Mouse (Mus musculus) lung, postnatal 25 days (tissue): ENCODE results near the gene Ank3.

ENCODE experiments used
- DNase-seq: peaks from one replicate; pipeline ENCODE4 v3.0.0; 2022; ENCODE audit warnings: low spot score

The Ank3 gene

GRCm38 (mm10) chr10:69670496-69670895 lies 271.9 kb downstream of the Ank3 start:
- DNase-seq = no peak

DNA sequence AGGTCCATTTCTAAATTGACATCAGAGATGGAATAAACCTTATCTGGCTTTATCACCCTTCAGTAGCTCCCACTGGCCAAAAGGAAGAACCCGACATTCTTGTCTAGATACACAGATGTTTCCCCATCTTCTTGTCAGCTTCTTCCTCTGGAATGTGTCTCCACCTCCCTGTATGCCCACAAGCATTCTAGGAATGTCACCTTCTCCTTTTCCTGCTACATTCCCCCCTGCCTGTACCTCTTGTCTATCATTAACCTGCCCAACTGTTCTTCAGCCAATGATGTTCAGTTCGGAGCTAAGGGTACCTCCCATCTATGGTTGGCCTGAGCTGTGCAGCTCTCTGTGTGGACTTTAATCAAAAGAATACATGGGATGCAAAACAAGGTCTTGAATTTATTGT lies 272.4 kb downstream of the Ank3 start:
- DNase-seq = no peak

- no peak for DNase-seq
Measured at GRCm38 (mm10) chr10:69671505-69671904, 272.9 kb downstream of the Ank3 start.

GRCm38 (mm10) chr10:69672545-69672944 lies 274.0 kb downstream of the Ank3 start:
- DNase-seq = no peak

DNA sequence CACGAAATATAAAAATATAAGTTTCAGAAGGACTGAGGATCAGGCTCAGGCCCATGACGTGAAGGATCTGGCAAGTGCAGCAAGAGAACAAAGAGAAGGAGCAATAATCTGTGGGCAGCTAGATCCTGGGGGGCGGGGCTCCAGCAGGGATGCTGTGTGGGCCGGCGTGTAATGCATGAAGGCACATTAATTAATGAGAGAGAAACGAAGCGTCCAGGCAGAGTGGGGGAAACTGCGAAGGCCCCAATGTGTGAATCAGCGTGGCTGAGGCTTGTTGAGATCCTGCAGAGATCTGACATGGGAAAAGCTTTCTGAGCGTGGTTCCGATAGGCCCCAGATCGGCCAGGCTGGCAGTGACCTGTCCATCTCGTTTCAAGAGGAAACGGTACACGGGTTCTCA lies 279.7 kb downstream of the Ank3 start:
- DNase-seq = no peak

- no peak for DNase-seq
Measured at GRCm38 (mm10) chr10:69686336-69686735, 287.8 kb downstream of the Ank3 start.

- no peak for DNase-seq
Measured at GRCm38 (mm10) chr10:69689096-69689495, 290.5 kb downstream of the Ank3 start.

DNA sequence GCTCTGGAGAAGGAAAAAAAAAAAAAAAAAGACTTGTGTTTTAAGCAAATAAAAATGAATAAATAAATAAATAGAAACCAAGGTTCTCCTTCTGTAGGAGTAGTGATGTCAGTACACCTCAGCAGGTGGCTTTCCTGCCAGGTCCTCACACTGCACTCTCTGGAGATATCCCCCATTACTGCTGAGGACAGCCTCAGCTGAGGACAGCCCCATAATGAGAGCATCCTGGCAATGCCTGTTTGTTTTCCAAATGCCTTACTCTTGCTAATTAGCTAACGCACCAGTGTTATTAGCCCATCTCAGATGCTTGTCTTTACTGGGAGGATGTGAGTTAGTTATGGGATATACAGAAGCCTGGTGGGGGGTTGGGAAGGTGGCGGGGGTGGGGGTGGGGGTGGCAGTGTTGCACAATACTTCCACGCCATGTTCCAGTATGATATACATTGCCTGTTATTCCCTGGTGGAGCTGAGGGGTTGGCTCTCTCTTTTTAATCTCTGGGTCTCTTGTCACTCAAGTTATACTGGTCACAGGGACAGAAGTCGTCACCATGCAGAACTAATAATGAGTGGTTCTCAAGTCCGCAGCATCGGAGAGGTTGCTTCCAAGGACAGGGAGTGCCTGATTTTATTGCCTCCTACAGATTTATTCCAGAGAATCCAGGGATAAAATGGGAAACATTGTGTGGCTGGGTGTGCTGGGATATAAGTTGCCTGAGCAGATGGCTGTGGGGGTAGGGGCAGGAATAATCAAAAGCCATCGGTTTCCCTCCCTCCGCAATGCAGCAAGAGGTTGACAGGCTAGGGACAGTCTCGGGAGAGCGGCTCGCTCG lies 291.8 kb downstream of the Ank3 start:
- no peak for DNase-seq

DNA sequence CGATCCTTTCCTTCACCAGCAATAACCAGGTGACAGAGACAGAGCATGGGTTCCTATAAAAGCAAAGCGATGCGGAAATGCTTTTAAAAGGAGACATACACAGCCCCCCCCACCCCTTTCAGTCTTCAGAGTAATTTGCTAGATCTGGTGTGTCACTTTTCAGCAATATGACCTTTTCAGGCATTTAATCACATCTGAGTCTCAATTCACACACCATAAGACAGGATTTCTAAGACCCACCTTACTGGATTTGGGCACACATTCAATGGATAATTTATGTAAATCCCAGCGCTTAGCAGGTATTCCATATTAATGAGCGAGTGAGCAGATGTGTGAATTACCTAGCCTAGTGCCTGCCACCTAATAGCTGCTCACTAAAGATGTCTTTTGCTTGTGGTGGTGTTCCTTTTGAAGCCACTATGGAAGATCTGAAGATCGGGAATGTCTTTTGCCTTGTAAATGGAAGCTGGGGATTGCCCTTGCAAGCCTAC lies 292.4 kb downstream of the Ank3 start:
- no peak for DNase-seq

GRCm38 (mm10) chr10:69696019-69696418 lies 297.4 kb downstream of the Ank3 start:
- no peak for DNase-seq

DNA sequence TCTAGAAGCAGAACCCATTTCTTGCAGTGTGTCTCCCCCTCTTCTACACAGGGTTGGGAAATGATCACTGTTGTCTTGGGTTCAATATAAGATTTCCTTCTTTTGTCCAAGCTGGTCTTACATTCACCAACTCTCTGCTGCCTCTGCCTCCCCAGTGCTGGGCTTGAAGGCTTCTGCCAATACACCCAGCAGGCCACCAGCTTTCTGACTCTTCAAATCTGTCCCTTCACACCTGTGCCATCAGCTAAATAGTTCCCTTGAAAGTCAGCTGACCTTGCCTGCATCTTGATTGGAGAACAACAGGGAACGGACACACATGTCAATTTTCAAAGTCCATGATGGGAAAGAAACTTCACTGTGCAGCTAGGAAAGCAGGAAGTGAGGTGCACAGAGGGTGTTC lies 300.1 kb downstream of the Ank3 start:
- no peak for DNase-seq

GRCm38 (mm10) chr10:69701226-69701625 lies 302.7 kb downstream of the Ank3 start:
- no peak for DNase-seq

DNA sequence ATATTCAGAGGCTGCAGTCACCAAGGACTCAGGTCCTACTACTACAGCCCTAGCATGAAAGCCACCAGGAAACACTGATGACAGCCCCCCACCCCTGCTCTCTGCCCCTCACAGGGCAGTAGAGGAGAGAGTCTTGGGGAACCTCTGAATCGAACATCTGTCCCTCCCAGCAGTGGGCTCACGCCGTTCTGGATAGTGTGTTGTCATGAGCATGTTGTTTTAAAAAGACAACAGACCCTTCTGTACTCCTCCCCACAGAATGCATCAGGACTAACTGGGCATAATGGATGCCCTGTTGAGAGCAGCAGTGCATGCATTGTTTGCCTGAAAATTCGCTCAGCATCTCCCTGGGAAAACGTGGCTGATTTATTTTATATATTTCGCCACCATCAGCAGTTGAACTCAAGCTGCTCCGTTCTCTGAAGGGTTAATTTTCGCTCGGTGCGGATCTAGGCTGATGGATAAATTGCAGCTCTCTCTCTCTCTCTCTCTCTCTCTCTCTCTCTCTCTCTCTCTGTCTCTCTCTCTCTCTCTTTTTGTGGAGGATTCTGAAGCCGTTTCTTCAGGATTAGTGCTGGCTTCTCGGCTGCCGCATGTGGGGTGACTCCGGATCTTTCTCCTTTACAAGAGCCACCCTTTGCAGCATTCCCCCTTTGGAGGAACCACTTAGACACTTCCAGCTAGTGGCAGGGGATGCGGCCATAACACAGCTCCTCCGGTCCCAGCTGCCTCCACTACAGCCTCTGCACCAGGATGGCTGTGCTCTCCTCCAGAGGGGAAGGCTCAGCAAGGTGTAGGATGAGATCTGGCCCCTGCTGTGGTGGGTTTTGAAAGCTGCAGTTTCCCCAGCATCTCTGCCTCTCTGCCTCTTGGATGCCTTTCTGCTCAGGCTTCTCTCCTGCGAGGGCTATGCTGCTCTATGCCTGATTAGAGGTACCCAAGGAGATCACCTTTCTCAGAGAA lies 307.5 kb downstream of the Ank3 start:
- no peak for DNase-seq

GRCm38 (mm10) chr10:69706851-69707788 lies 308.5 kb downstream of the Ank3 start:
- no peak for DNase-seq

- no peak for DNase-seq
Measured at GRCm38 (mm10) chr10:69707844-69708550, 309.4 kb downstream of the Ank3 start.

GRCm38 (mm10) chr10:69709631-69710030 lies 311.1 kb downstream of the Ank3 start:
- DNase-seq = no peak

DNA sequence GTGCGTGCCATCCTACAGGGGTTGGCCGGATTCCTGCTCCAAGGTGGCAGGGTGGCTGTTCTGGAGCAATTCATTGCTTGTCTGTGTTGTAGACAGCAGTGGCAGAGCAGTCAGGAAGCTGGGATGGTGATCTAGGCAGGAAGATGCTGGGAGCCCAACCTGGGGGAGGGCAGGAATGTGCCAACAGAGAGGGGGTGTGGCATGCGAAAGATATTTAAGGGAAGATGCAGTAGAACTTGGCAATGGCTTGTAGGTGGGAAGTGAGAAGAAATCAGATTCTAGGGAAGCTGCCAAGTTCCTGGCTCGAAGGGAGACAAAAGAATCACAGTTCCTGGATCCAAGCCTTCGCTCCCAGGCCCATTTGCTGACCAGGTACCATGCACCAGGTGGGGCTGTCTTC lies 312.2 kb downstream of the Ank3 start:
- no peak for DNase-seq

DNA sequence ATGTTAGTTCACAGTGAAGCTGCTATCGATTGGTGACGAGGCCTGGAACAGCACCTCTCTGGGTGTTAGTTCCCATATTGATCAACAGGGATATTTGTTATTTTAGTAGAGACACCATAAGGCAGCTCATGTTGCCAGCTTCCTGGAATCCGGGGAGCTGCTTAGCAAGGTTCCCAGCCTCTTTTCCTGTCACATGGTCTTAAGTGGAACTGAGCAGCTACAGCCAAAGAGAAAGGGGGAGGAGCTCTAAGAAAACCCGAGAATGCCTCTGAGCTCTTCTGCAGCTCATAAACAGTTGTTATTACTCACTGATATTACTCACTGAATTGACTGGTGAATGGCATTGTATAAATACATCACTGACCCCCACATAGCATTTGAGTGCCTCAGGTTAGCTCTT lies 318.3 kb downstream of the Ank3 start:
- no peak for DNase-seq

DNA sequence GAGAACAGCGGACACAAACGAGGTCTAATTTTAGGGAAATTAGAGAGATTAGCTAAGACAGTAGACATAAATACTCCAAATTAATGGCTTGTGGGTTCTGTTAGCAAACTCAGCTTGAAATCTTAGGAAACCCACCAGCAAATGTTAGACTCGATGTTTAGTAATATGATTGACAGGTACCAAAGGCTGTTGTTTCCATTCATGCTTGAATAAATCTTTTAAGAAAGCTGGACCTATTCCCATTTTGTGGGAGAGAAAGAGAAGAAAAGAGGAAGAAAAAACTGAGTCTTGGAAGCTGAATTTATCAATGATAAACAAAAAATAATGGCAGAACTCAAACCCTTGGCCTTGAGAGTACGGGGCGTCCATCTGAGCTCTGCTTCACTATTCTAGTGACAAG lies 320.8 kb downstream of the Ank3 start:
- no peak for DNase-seq

DNA sequence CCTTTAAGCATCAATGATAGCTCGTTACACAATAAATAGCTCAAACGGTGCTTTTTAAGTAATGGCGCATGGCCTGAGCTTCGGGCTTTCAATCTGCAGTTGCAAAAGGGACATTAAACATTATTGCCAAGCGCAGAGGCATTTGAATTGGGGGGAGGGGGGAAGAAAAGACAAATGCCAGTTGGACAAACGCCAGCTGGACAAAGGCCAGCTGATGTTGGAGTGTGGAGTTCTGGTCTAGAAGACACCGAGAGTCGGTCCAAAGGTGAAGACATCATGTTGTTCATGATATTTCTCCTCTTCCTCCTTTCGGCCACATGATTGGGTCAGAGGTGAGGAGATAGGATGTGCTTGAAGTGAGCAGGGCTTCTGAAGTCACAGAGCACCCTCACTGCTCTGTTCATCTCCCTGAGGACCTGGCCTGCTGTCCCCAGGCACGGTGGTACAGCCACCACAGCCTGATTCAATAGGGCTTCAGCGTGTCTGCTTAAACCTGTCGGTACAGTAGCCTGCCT lies 321.4 kb downstream of the Ank3 start:
- no peak for DNase-seq

DNA sequence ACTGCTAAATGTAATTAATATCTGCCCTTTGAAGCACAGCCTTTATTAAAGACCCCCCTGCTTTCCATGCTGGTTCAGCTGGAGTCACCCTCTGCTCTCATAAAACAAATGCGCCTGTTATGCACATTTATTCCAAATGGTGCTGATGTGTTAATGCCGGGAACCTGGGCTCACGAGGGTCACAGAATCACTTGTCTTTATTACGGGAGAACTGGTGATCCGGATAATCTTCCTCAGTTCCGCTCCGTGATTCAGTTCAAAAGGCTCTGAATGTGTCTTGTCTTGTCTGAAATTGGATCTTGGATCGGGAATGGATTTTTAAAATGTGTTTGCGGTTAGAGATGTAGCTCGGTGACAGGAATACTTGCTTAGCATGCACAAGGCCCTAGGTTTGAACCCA lies 321.9 kb downstream of the Ank3 start:
- no peak for DNase-seq
